Mouse (Mus musculus): ENCODE results near the gene Gnb5.

DNA sequence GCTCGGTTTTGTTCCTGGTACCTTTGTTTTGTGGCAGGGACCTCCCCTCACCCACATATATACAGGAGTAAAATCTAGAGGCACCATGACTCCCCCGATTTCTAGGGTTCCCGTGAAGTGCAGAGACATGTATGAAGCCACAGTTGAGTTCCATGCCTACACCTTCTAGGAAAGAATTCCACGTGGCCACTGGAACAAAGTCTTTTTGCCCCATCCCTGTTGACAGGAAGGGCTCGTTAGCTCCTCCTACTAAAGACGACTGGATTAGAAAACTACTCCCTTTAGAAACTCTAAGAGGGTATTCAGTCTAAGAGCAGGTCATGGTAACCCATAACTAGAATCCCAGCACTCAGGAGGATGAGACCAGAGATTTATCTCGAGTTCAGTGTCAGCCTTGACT lies 1.8 kb upstream of the Gnb5 start:
- no peak for TF ChIP-seq NRF1 (IDR thresholded peaks at IDR 0.05; ENCODE audit: low read depth, low read length)
- TF ChIP-seq POLR2A (IDR thresholded peaks at IDR 0.05; ENCODE audit: low read depth, low read length) = no peak
- no peak for TF ChIP-seq ZNF384 (IDR thresholded peaks at IDR 0.05; ENCODE audit: low read depth, low read length)
- TF ChIP-seq CTCF (conservative IDR thresholded peaks at IDR 0.05 in 1 of 2, IDR thresholded peaks at IDR 0.05 in 1 of 2; ENCODE audit: low read depth in 2 of 2, low read length in 2 of 2) = no peak
- no peak for TF ChIP-seq EP300 (IDR thresholded peaks at IDR 0.05; ENCODE audit: low read length)
- no peak for TF ChIP-seq UBTF (IDR thresholded peaks at IDR 0.05; ENCODE audit: low read depth, low read length)
- TF ChIP-seq CHD1 (IDR thresholded peaks at IDR 0.05; ENCODE audit: low read depth, low read length) = no peak
- TF ChIP-seq ZKSCAN1 (IDR thresholded peaks at IDR 0.05; ENCODE audit: borderline replicate concordance, low read depth, low read length) = no peak
- TF ChIP-seq POLR2AphosphoS2 (IDR thresholded peaks at IDR 0.05; ENCODE audit: low read depth, low read length) = no peak
- TF ChIP-seq SMC3 (IDR thresholded peaks at IDR 0.05; ENCODE audit: low read depth, low read length) = no peak
- no peak for TF ChIP-seq KAT2A (IDR thresholded peaks at IDR 0.05; ENCODE audit: insufficient replicate concordance, low read length)
